8 mouse cellular contexts compared by ENCODE assay signal in the genomic region with DNA sequence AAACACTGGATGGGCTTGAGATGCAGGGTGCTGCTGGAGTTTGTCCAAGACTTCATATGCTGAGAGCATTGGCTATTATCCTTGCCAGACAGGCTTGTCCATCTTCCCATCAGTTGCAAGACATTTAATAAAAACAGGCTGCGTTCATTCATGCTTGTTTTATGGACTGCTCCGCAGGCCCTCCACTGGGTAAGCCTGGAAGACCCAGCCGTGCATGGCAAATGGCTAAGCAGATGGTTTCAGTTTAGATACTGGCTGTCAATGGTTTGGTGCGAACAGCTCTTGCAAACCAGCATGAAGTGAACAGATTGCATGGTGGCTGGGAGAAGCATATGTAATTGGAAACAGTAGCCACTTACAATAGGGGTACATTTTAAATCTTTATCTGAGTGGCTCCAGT.
DNase-seq lines count a peak whose midpoint lies in the region; ATAC-seq and TF ChIP-seq lines count a peak whose summit lies in the region.
"Had no signal": no experiment of that assay in that cellular context is flagged by ENCODE, and none has a peak within 500 bp of the region (broad histone marks: within the 10 kb centered on the region; RNA-seq: fewer than 3 reads in every experiment).

No protein-coding gene starts in this region.

- no peak overlapping the region for H3K4me2 ChIP-seq in liver, postnatal 0 days (ENCODE audit: low read depth, low read length)

- no peak for TF ChIP-seq CTCF in liver, postnatal 0 days (IDR thresholded peaks at IDR 0.05; ENCODE audit: low read depth)

- intact Hi-C loops in heart, postnatal 36 days (cut with DNase I): no loop called here

- WGBS in forebrain, embryonic 10.5 days: 61% methylated on average over 4 of the region's 4 CpGs
- 74% methylated on average over 4 of the region's 4 CpGs for WGBS in liver, postnatal 0 days (ENCODE audit: insufficient replicate concordance)

- peak; percentile 82 for DNase-seq in cerebellum, adult 9-11 months
- peak; percentile 15 for DNase-seq in forebrain, embryonic 10.5 days (ENCODE audit: extremely low spot score, low spot score)
- DNase-seq in layer of hippocampus, adult 8-10 months (ENCODE audit: low spot score in 2 of 2): peak; percentile 72 to 78
- DNase-seq in retina, embryonic 14.5 days (ENCODE audit: low spot score): peak; percentile 41
- DNase-seq in heart, postnatal 36 days: no peak
- DNase-seq in liver, postnatal 0 days: no peak
- no peak for DNase-seq in adrenal gland, postnatal 36 days

- no peak overlapping the region for H3K4me3 ChIP-seq in forebrain, embryonic 10.5 days
- no peak overlapping the region for H3K4me3 ChIP-seq in liver, postnatal 0 days (ENCODE audit: low read depth, low read length)
- H3K4me3 ChIP-seq: myocyte had no signal

- H3K9me3 ChIP-seq in forebrain, embryonic 10.5 days: no peaks in the 10 kb centered on the region
- no peaks in the 10 kb centered on the region for H3K9me3 ChIP-seq in liver, postnatal 0 days (ENCODE audit: low read length)

- no peaks in the 10 kb centered on the region for H3K36me3 ChIP-seq in forebrain, embryonic 10.5 days (replicated peaks)
- H3K36me3 ChIP-seq in liver, postnatal 0 days (replicated peaks; ENCODE audit: insufficient read depth, low read length): no peaks in the 10 kb centered on the region

- ATAC-seq in liver, postnatal 0 days: no peak

- no peak overlapping the region for H3K27ac ChIP-seq in forebrain, embryonic 10.5 days
- no peak overlapping the region for H3K27ac ChIP-seq in liver, postnatal 0 days (ENCODE audit: low read depth)

- no peak overlapping the region for H3K9ac ChIP-seq in liver, postnatal 0 days (replicated peaks)

- no peak for TF ChIP-seq EP300 in liver, postnatal 0 days (IDR thresholded peaks at IDR 0.05; ENCODE audit: low read depth)

- peaks cover 4% of the 10 kb centered on the region; the same call in 1 of the 2 replicates for H3K4me1 ChIP-seq in forebrain, embryonic 10.5 days
- no peaks in the 10 kb centered on the region for H3K4me1 ChIP-seq in liver, postnatal 0 days (ENCODE audit: insufficient read depth)

- no peaks in the 10 kb centered on the region for H3K27me3 ChIP-seq in forebrain, embryonic 10.5 days (ENCODE audit: poor library complexity, severe bottlenecking)
- no peaks in the 10 kb centered on the region for H3K27me3 ChIP-seq in liver, postnatal 0 days (ENCODE audit: insufficient read depth, low read length)

Comparison
In these comparisons a context has a peak if more than half of its experiments do, and no peak if none do; other contexts are left out.
1. DNase-seq: peak in cerebellum, adult 9-11 months (single experiment), forebrain, embryonic 10.5 days (single experiment), layer of hippocampus, adult 8-10 months (2 of 2) and retina, embryonic 14.5 days (single experiment); none in heart, postnatal 36 days (0 of 2), liver, postnatal 0 days (single experiment) and adrenal gland, postnatal 36 days (0 of 2).